ENCODE assay signal across 16 mouse cellular contexts in genomic region chr2:137468769-137469168, GRCm38 (mm10).
"Had no signal": no experiment of that assay in that cellular context is flagged by ENCODE, and none has a peak within 500 bp of the region (broad histone marks: within the 10 kb centered on the region; RNA-seq: fewer than 3 reads in every experiment).

No protein-coding gene starts in this region.

- H3K4me3 ChIP-seq: left cerebral cortex, adult 2 months; limb, embryonic 10.5 days; liver, embryonic 15.5 days; midbrain, embryonic 12.5 days; stomach, embryonic 15.5 days had no signal

- DNase-seq: kidney, adult 11 months; kidney, adult 9 months; kidney, postnatal 14 days; lung, adult 2 months; lung, postnatal 10 days; lung, postnatal 4 days; spleen, adult 18-20 months; thymus, adult 2 months; thymus, postnatal 25 days had no signal

- H3K9ac ChIP-seq: liver, embryonic 15.5 days; midbrain, embryonic 12.5 days; stomach, embryonic 15.5 days had no signal

- H3K27me3 ChIP-seq: liver, embryonic 15.5 days; midbrain, embryonic 12.5 days; stomach, embryonic 15.5 days had no signal

- H3K27ac ChIP-seq: left cerebral cortex, adult 2 months; limb, embryonic 10.5 days; liver, embryonic 15.5 days; midbrain, embryonic 12.5 days; stomach, embryonic 15.5 days had no signal

- H3K4me2 ChIP-seq: liver, embryonic 11.5 days; liver, embryonic 15.5 days; midbrain, embryonic 12.5 days; stomach, embryonic 15.5 days had no signal

- ATAC-seq: midbrain, embryonic 16.5 days had no signal

- H3K36me3 ChIP-seq: limb, embryonic 10.5 days; liver, embryonic 15.5 days; midbrain, embryonic 12.5 days; stomach, embryonic 15.5 days had no signal

- H3K4me1 ChIP-seq: liver, embryonic 15.5 days; midbrain, embryonic 12.5 days; stomach, embryonic 15.5 days had no signal

- H3K9me3 ChIP-seq: limb, embryonic 10.5 days; liver, embryonic 15.5 days; midbrain, embryonic 12.5 days; stomach, embryonic 15.5 days had no signal
